Mouse (Mus musculus) MEL (cell line): ENCODE results near the gene Retreg1. TPM values are rescaled to one million over a fixed set of nuclear protein-coding genes. Genes with fewer than 3 reads are reported as not detected.

Experiments
- DNase-seq: peaks from one replicate; pipeline ENCODE4 v3.0.0; 2011; ENCODE audit warnings: low read depth, low spot score
- H3K27ac ChIP-seq: 2 replicates; pipeline ENCODE4 v1.5.1; 2012; ENCODE audit warnings: low read depth, mild to moderate bottlenecking, control low read depth, low read length, moderate library complexity; ENCODE audit not compliant: control insufficient read depth
- H3K27me3 ChIP-seq, 2 experiments: fragments of 150-350 bp in 1 of 2; sonication (generic) in 1 of 2; 2 replicates each; pipeline ENCODE4 v1.6.1; 2012; ENCODE audit warnings: low read length in 2 of 2, mild to moderate bottlenecking in 2 of 2, improper control_type of control experiment in 1 of 2, moderate library complexity in 1 of 2; ENCODE audit not compliant: insufficient read depth in 2 of 2, control insufficient read depth in 1 of 2
- H3K36me3 ChIP-seq, 2 experiments: 2 replicates each; pipeline ENCODE4 v1.6.1; 2012 to 2014; ENCODE audit warnings: low read length in 2 of 2, improper control_type of control experiment in 1 of 2, inconsistent platforms in 1 of 2, mild to moderate bottlenecking in 1 of 2; ENCODE audit not compliant: insufficient read depth in 2 of 2, control insufficient read depth in 1 of 2
- H3K4me1 ChIP-seq, 2 experiments: fragments of 150-350 bp in 1 of 2; sonication (generic) in 1 of 2; 2 replicates each; pipeline ENCODE4 v1.6.1; 2012; ENCODE audit warnings: low read length in 2 of 2, improper control_type of control experiment in 1 of 2, mild to moderate bottlenecking in 1 of 2; ENCODE audit not compliant: insufficient read depth in 2 of 2, control insufficient read depth in 1 of 2
- H3K4me3 ChIP-seq, 2 experiments: fragments of 150-350 bp in 1 of 2; sonication (generic) in 1 of 2; 2 replicates each; pipeline ENCODE4 v1.5.1; 2012; ENCODE audit warnings: low read depth in 2 of 2, low read length in 2 of 2, mild to moderate bottlenecking in 2 of 2, moderate library complexity in 2 of 2, control low read depth in 1 of 2, improper control_type of control experiment in 1 of 2; ENCODE audit not compliant: control insufficient read depth in 1 of 2, insufficient read depth in 1 of 2
- H3K79me2 ChIP-seq: 2 replicates; pipeline ENCODE4 v1.6.1; 2012; ENCODE audit warnings: mild to moderate bottlenecking, low read length, moderate library complexity; ENCODE audit not compliant: control insufficient read depth, poor library complexity, insufficient read depth
- H3K9ac ChIP-seq: 2 replicates; pipeline ENCODE4 v1.6.1; 2012; ENCODE audit warnings: low read depth, mild to moderate bottlenecking, control low read depth, low read length, moderate library complexity; ENCODE audit not compliant: control insufficient read depth, poor library complexity, severe bottlenecking
- H3K9me3 ChIP-seq: fragments of 150-350 bp; sonication (generic); replicated peaks from 2 replicates; pipeline ENCODE4 v1.6.1; 2012; ENCODE audit warnings: mild to moderate bottlenecking, low read length, improper control_type of control experiment, moderate library complexity; ENCODE audit not compliant: insufficient read depth
- BHLHE40 ChIP-seq: IDR thresholded peaks from 2 replicates; pipeline ENCODE4 v1.6.1; 2012; ENCODE audit warnings: low read depth, mild to moderate bottlenecking, inconsistent platforms, low read length, improper control_type of control experiment, borderline replicate concordance
- CHD2 ChIP-seq: IDR thresholded peaks from 2 replicates; pipeline ENCODE4 v1.6.1; 2011; ENCODE audit warnings: low read length, improper control_type of control experiment
- CTCF ChIP-seq, 3 experiments: IDR thresholded peaks in 2 of 3; conservative IDR thresholded peaks in 1 of 3; 2 replicates each; pipeline ENCODE4 v1.5.1; 2011 to 2012; ENCODE audit warnings: low read length in 3 of 3, low read depth in 2 of 3, mild to moderate bottlenecking in 2 of 3, improper control_type of control experiment in 1 of 3, inconsistent platforms in 1 of 3, mixed read lengths in 1 of 3, moderate library complexity in 1 of 3; ENCODE audit not compliant: control insufficient read depth in 1 of 3, insufficient read depth in 1 of 3, poor library complexity in 1 of 3, severe bottlenecking in 1 of 3
- E2F4 ChIP-seq: IDR thresholded peaks from 2 replicates; pipeline ENCODE4 v1.6.1; 2011; ENCODE audit warnings: low read depth, low read length, improper control_type of control experiment, borderline replicate concordance
- ELF1 ChIP-seq: IDR thresholded peaks from 2 replicates; pipeline ENCODE4 v1.6.1; 2014; ENCODE audit warnings: low read depth, mild to moderate bottlenecking, inconsistent platforms, low read length, improper control_type of control experiment, moderate library complexity
- ETS1 ChIP-seq: IDR thresholded peaks from 2 replicates; pipeline ENCODE4 v1.6.1; 2012; ENCODE audit warnings: low read depth, mild to moderate bottlenecking, inconsistent platforms, low read length, improper control_type of control experiment, moderate library complexity
- GATA1 ChIP-seq: IDR thresholded peaks from 2 replicates; pipeline ENCODE4 v1.6.1; 2011; ENCODE audit warnings: low read depth, low read length, improper control_type of control experiment
- HCFC1 ChIP-seq: IDR thresholded peaks from 2 replicates; pipeline ENCODE4 v1.6.1; 2012; ENCODE audit warnings: low read depth, mild to moderate bottlenecking, inconsistent platforms, low read length, improper control_type of control experiment, moderate library complexity
- KAT2A ChIP-seq: conservative IDR thresholded peaks from 2 replicates; pipeline ENCODE4 v1.6.1; 2012; ENCODE audit warnings: low read depth, low read length, improper control_type of control experiment, inconsistent platforms
- MAX ChIP-seq: IDR thresholded peaks from 2 replicates; pipeline ENCODE4 v1.6.1; 2011; ENCODE audit warnings: low read length, improper control_type of control experiment
- MAZ ChIP-seq: IDR thresholded peaks from 2 replicates; pipeline ENCODE4 v1.6.1; 2012; ENCODE audit warnings: low read depth, mild to moderate bottlenecking, inconsistent platforms, low read length, improper control_type of control experiment
- MEF2A ChIP-seq: IDR thresholded peaks from 2 replicates; pipeline ENCODE4 v1.6.1; 2014; ENCODE audit warnings: low read depth, mild to moderate bottlenecking, inconsistent platforms, low read length, improper control_type of control experiment; ENCODE audit not compliant: poor library complexity, insufficient replicate concordance, severe bottlenecking; ENCODE audit errors: extremely low read depth
- MXI1 ChIP-seq: IDR thresholded peaks from 2 replicates; pipeline ENCODE4 v1.6.1; 2011; ENCODE audit warnings: mild to moderate bottlenecking, low read depth, low read length, improper control_type of control experiment
- POLR2A ChIP-seq, 2 experiments: IDR thresholded peaks; 2 replicates each; pipeline ENCODE4 v1.6.1; 2011 to 2012; ENCODE audit warnings: low read length in 2 of 2, mild to moderate bottlenecking in 2 of 2, control low read depth in 1 of 2, improper control_type of control experiment in 1 of 2, low read depth in 1 of 2, moderate library complexity in 1 of 2; ENCODE audit not compliant: control insufficient read depth in 1 of 2, insufficient read depth in 1 of 2, poor library complexity in 1 of 2
- POLR2AphosphoS2 ChIP-seq: IDR thresholded peaks from 2 replicates; pipeline ENCODE4 v1.6.1; 2011; ENCODE audit warnings: low read length, improper control_type of control experiment
- RAD21 ChIP-seq: IDR thresholded peaks from 2 replicates; pipeline ENCODE4 v1.6.1; 2011; ENCODE audit warnings: mild to moderate bottlenecking, low read depth, low read length, improper control_type of control experiment
- SMC3 ChIP-seq: IDR thresholded peaks from 2 replicates; pipeline ENCODE4 v1.6.1; 2011; ENCODE audit warnings: low read depth, low read length, improper control_type of control experiment
- ZC3H11A ChIP-seq: IDR thresholded peaks from 2 replicates; pipeline ENCODE4 v1.6.1; 2012; ENCODE audit warnings: low read depth, mild to moderate bottlenecking, inconsistent platforms, low read length, improper control_type of control experiment
- ZMIZ1 ChIP-seq: IDR thresholded peaks from 2 replicates; pipeline ENCODE4 v1.6.1; 2012; ENCODE audit warnings: low read depth, mild to moderate bottlenecking, inconsistent platforms, low read length, improper control_type of control experiment, moderate library complexity
- polyA plus RNA-seq, 2 experiments: library from polyadenylated mRNA; stranded (reverse) in 1 of 2; unstranded in 1 of 2; fragments of >175 nt in 1 of 2; fragments of >200 nt in 1 of 2; gene quantifications; 2 replicates each; pipeline versions ENCODE4 v1.2.1 to v1.2.4; 2012; ENCODE audit warnings: low replicate concordance in 2 of 2, low read depth in 1 of 2; ENCODE audit not compliant: insufficient read length in 2 of 2, insufficient read depth in 1 of 2, missing spikeins in 1 of 2
- total RNA-seq: library from RNA; depleted of rRNA; stranded (reverse); fragments of 300-350 nt; gene quantifications from 2 replicates; pipeline ENCODE4 v1.2.3, GENCODE M21; 2012

The Retreg1 gene
- total and polyA plus RNA-seq, 3 experiments = 3.1 to 7.6 TPM; not detected in 1

DNA sequence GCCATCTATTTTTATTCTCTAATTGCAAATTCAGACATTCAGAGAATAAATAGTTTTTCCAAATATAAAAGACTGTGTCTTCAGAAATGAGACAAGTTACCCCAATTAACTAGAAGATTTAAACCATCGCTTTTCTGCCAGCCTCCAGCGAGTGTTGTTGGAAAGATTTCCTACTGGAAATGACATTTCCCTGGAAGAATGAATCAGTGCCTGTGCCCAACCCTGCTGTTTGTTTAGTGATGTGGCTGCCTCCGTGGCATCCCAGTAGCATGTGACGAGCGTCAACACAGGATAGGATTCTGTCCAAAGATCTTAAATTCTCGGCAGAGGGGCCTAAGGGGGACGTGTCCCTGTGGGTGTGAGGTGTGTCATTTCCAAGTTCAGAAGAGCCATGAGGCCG, 40.8 kb upstream of the Retreg1 start:
- no peaks in the 10 kb centered on the region for H3K27me3 ChIP-seq
- H3K9me3 ChIP-seq = no peaks in the 10 kb centered on the region
- H3K79me2 ChIP-seq = no peaks in the 10 kb centered on the region
- no peak overlapping the region for H3K27ac ChIP-seq
- no peak for DNase-seq
- H3K4me3 ChIP-seq = no peak overlapping the region
- H3K36me3 ChIP-seq = no peaks in the 10 kb centered on the region
- H3K4me1 ChIP-seq = no peaks in the 10 kb centered on the region
- TF ChIP-seq ELF1 = no peak
- no peak for TF ChIP-seq POLR2AphosphoS2
- no peak for TF ChIP-seq HCFC1
- no peak for TF ChIP-seq GATA1
- TF ChIP-seq KAT2A = no peak
- no peak for TF ChIP-seq CHD2
- TF ChIP-seq MXI1 = no peak
- no peak for TF ChIP-seq POLR2A (IDR thresholded peaks at IDR 0.05; ENCODE audit: control insufficient read depth in 1 of 2, insufficient read depth in 1 of 2, low read depth in 1 of 2, low read length in 2 of 2, poor library complexity in 1 of 2)
- TF ChIP-seq MAX = no peak
- TF ChIP-seq E2F4 = no peak
- no peak for TF ChIP-seq ZMIZ1
- TF ChIP-seq MEF2A = no peak
- no peak overlapping the region for H3K9ac ChIP-seq

DNA sequence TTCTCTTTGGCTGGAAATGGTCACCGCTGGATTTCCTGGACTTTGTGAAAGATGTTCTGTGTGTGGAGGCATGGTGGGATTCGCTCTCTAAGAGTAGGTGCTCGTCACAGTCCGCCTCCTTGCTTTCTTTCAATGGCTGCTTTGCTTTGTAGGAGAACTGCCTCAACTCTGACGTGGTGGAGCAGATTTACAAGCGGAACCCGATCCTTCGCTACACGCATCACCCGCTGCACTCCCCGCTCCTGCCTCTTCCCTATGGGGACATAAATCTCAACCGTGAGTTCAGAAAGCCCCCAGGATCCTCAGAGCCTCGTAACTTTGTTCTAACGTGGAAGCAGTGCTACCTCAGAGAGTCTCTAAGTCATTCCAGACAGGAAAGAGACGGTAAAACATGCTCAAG, 39.9 kb upstream of the Retreg1 start:
- no peak overlapping the region for H3K27ac ChIP-seq
- no peak for DNase-seq
- H3K79me2 ChIP-seq = no peaks in the 10 kb centered on the region

DNA sequence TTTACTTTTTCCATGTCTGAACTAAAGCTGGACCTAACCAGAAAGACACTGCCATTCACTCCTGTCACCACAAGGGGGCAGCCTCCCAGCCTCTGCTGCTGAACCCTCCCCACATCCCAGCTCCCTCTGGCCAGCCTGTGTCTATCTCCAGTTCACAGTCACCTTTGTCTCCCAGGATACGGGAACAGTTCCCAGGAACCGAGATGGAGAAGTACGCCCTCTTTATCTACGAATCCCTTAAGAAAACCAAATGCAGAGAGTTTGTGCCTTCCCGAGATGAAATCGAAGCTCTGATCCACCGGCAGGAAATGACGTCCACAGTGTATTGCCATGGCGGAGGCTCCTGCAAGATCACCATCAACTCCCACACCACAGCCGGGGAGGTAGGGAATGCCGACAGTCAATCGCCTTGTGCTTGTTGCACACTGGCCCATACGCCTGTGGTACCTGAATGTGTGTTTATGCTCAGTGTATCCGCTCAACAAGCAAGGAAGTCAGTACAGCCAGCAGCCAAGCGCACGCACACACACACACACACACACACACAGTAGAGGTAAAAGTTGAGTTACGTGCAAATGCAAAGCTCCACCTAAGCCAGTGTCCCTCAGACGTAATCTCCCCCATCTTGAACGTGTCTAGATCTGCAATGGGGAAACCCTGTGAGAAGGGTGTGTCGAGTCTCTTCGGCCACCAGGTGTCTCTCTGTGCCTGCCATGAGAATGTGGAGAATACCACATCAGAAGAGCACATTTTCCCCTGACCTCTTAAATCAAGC, 37.5 kb upstream of the Retreg1 start:
- TF ChIP-seq ETS1 (no peak), RAD21 (peak; percentile 71), ZMIZ1 (no peak), MAZ (0 out of 2 replicates have a peak, but pooled peaks have one; percentile 38), KAT2A (no peak), SMC3 (peak; percentile 72), CTCF (IDR thresholded peaks at IDR 0.05 in 2 of 3, conservative IDR thresholded peaks at IDR 0.05 in 1 of 3; ENCODE audit: control insufficient read depth in 1 of 3, insufficient read depth in 1 of 3, low read depth in 2 of 3, low read length in 3 of 3, poor library complexity in 1 of 3, severe bottlenecking in 1 of 3) (peak; percentile 68 to 85 (median 69)), ZC3H11A (peak; percentile 45; the same call in 1 of the 2 replicates)
- TF ChIP-seq, all 39 proteins: peak for 5
- DNase-seq = peak; percentile 62

More for the DNA sequence above, 39.9 kb upstream of the Retreg1 start:
- Histone ChIP-seq H3K4me1 (no peaks in the 10 kb centered on the region), H3K4me3 (no peak overlapping the region), H3K36me3 (no peaks in the 10 kb centered on the region)
- no peak for TF ChIP-seq BHLHE40
- TF ChIP-seq, all 39 proteins: peak for 0
- Histone ChIP-seq H3K27me3 (no peaks in the 10 kb centered on the region), H3K9ac (no peak overlapping the region), H3K9me3 (no peaks in the 10 kb centered on the region)

More for the DNA sequence above, 37.5 kb upstream of the Retreg1 start:
- H3K9me3 ChIP-seq = no peaks in the 10 kb centered on the region
- no peaks in the 10 kb centered on the region for H3K79me2 ChIP-seq
- H3K27me3 ChIP-seq = no peaks in the 10 kb centered on the region
- no peak overlapping the region for H3K27ac ChIP-seq
- H3K4me3 ChIP-seq = peak overlapping the region; percentile 30 to 45
- no peaks in the 10 kb centered on the region for H3K36me3 ChIP-seq
- H3K9ac ChIP-seq = no peak overlapping the region
- H3K4me1 ChIP-seq = no peaks in the 10 kb centered on the region
